Mouse (Mus musculus) bone marrow macrophage, adult 2 months (primary cell): Measurements from ENCODE around the gene Kcnip4.

Experiments used
- CTCF ChIP-seq: IDR thresholded peaks from 2 replicates; pipeline ENCODE4 v1.5.1; 2012; ENCODE audit warnings: low read depth, mild to moderate bottlenecking, low read length, moderate library complexity
- POLR2A ChIP-seq: IDR thresholded peaks from 2 replicates; pipeline ENCODE4 v1.6.1; 2012; ENCODE audit warnings: mild to moderate bottlenecking, low read depth, low read length, borderline replicate concordance

DNA sequence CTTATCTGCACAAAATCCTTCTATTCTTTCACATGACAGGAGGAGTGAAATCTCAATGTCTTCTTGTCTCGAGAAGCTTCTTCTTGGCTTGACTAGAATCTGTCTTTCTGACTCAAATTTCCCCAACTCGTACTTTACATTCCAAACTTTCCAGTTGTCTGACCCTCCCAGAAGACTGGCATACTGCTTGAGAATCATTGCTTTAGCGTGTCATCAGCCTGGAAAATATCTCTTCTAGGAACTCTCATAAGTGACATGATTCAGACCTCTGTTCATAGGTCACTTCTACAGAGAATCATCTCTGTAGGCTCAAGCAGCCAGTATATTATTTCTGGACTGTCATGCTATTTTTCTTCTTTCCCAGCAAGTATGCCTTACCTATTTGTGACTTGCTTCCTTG, 26.0 kb downstream of the Kcnip4 start:
- TF ChIP-seq CTCF, result no peak
- no peak for TF ChIP-seq POLR2A
